Mouse (Mus musculus) limb, embryonic 15.5 days (tissue): ENCODE measurements at regions not wholly inside any gene's neighbourhood (a gene's known extent, or its start where the extent isn't known, plus 50 kb on each side); places are given as distances from the start of the nearest gene placed in this dataset.

Experiments used
- ATAC-seq: fragments of 200-750 bp; cut with Nextera tagmentation; 2 replicates; pipeline ENCODE4 v1.8.0; 2017; ENCODE audit warnings: low read depth, moderate TSS enrichment; ENCODE audit not compliant: insufficient number of reproducible peaks, low FRiP score, low TSS enrichment
- H3K27ac ChIP-seq: fragments of 300-500 bp; sonication (generic); 2 replicates; pipeline ENCODE4 v1.5.1; 2015; ENCODE audit warnings: moderate library complexity, mild to moderate bottlenecking, inconsistent platforms
- H3K27me3 ChIP-seq: fragments of 300-500 bp; sonication (generic); 2 replicates; pipeline ENCODE4 v1.6.1; 2015; ENCODE audit warnings: inconsistent platforms
- H3K36me3 ChIP-seq: fragments of 300-500 bp; sonication (generic); 2 replicates; pipeline ENCODE4 v1.6.1; 2015; ENCODE audit warnings: inconsistent platforms
- H3K4me1 ChIP-seq: fragments of 300-500 bp; sonication (generic); 2 replicates; pipeline ENCODE4 v1.6.1; 2015; ENCODE audit warnings: inconsistent platforms
- H3K4me2 ChIP-seq: fragments of 300-500 bp; sonication (generic); 2 replicates; pipeline ENCODE4 v1.6.1; 2015; ENCODE audit warnings: mild to moderate bottlenecking, inconsistent platforms
- H3K4me3 ChIP-seq: fragments of 300-500 bp; sonication (generic); 2 replicates; pipeline ENCODE4 v1.5.1; 2015; ENCODE audit warnings: mild to moderate bottlenecking, inconsistent platforms
- H3K9ac ChIP-seq: fragments of 300-500 bp; sonication (generic); 2 replicates; pipeline ENCODE4 v1.6.1; 2015; ENCODE audit warnings: inconsistent platforms
- H3K9me3 ChIP-seq: fragments of 300-500 bp; sonication (generic); 2 replicates; pipeline ENCODE4 v1.6.1; 2016; ENCODE audit warnings: inconsistent platforms
- WGBS: fragments of 180-500 bp; shearing (Covaris S2); methylation state at CpG from one replicate; pipeline ENCODE4 v1.1.7; 2015; 5-methylcytosine and 5-hydroxymethylcytosine counted together

DNA sequence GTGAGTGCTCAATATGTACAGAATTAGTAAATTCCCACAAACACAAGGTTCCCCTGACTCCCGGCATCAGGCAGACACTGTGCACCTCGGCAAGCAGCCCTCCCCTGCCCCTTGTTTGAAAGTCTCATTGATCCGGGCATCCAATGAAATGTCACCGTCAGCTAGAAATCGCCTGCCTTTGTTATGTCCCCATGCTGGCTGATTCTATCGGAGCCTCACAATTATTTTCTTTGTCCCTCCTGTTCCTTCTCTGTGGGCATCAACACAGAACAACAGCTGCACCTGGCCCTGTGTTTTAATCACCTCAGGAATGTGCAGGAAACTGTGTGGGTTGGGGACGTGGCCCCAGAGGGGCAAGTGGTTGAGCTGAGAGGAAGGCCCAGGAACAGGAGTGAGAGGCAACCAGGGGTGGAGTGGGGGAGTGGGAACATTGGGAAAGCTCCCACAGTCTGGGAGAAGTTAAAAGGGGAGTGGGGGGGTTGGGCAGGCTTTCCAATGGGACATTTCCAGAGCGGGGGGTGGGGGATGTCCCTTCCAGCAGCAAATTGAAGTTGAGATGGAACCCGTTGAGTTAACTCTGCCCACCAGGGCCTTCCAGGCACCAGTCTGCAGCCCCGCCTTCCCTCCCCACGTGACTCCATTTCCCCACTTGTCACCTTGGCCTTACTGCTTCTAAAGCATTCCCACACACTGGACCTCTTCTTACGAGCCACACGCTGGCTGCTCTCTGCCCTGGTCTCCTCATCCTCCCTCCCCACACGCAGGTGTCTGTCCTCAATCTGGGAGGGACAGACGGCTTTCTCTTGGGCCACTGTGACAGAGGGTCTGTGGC, 224.4 kb downstream of the Prex1 start:
- H3K27ac ChIP-seq, result peak overlapping the region; percentile 35; the same call in 1 of the 2 replicates
- no peak overlapping the region for H3K4me2 ChIP-seq
- ATAC-seq, result no peak
- 47% methylated on average over 15 of the region's 15 CpGs for WGBS
- H3K9ac ChIP-seq, result no peak overlapping the region
- no peaks in the 10 kb centered on the region for H3K9me3 ChIP-seq
- H3K4me3 ChIP-seq, result no peak overlapping the region
- peaks cover 36% of the 10 kb centered on the region for H3K4me1 ChIP-seq
- no peaks in the 10 kb centered on the region for H3K36me3 ChIP-seq
- no peaks in the 10 kb centered on the region for H3K27me3 ChIP-seq

DNA sequence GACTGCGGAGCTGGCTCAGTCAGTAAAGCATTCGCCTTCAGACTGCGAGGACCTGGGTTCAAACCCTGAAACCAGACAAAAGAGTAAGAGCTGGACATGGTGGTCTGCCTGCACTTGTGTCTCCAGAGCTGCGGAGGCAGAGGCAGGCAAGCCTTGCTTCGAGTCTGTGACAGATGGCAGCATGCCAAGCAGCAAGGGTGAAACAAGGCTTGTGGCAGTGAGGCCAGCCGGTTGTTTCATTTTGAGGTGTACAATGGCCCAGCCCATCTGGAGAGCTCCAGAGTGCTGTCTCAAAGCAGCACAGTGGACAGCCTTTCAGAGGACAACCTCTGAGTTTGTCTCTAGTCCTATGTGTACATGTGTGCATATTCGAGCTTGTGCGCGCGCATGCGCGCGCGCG, 225.9 kb downstream of the Prex1 start:
- H3K9me3 ChIP-seq, result no peaks in the 10 kb centered on the region
- H3K4me1 ChIP-seq, result peaks cover 43% of the 10 kb centered on the region
- H3K4me2 ChIP-seq, result no peak overlapping the region
- no peak for ATAC-seq
- no peak overlapping the region for H3K27ac ChIP-seq
- no peak overlapping the region for H3K9ac ChIP-seq
- no peaks in the 10 kb centered on the region for H3K27me3 ChIP-seq
- WGBS, result 82% methylated on average over 15 of the region's 15 CpGs
- H3K4me3 ChIP-seq, result no peak overlapping the region
- no peaks in the 10 kb centered on the region for H3K36me3 ChIP-seq

DNA sequence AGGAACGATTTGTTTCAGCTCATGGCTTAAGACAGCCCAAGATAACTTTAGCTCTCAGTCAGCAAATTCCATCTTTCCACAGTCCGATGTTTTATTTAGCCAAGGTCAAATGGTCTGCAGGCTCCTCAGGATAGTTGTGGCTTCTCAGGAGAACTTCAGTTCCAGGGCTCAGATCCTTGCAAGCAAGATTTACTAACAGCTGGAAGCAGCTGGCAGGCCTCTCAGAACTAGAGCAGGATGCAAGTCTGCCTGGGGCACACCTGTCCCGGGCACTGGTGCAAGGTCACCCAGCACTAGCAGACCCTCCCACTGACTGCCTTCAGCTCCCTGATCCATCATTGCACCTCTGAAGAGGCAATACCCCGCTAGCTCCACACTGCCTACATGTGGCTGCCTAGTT, 227.8 kb downstream of the Prex1 start:
- Histone ChIP-seq H3K9ac (no peak overlapping the region), H3K4me1 (peaks cover 51% of the 10 kb centered on the region), H3K36me3 (no peaks in the 10 kb centered on the region), H3K27me3 (no peaks in the 10 kb centered on the region), H3K4me3 (no peak overlapping the region), H3K4me2 (no peak overlapping the region), H3K9me3 (no peaks in the 10 kb centered on the region), H3K27ac (peak overlapping the region; percentile 47; the same call in 1 of the 2 replicates)
- no peak for ATAC-seq
- WGBS, result 69% methylated on average over 4 of the region's 4 CpGs

DNA sequence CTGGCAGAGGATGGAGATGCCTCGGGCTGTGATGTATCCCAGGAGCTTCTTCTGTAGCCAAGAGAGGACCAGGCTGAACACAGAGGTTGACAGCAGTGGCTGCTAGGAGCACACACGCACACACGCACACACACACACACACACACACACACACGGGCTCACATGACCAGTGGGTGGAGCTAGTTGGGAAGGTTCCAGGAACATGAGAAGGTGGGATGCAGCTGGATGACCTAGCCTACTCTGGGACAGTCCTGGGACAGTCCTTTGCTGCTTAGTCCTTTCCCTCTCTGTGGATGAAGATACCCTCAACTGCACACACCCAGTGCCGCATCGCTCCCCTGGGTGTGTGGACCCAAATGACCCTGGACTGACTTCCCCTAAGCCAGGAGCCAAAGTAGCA, 228.3 kb downstream of the Prex1 start:
- Histone ChIP-seq H3K9ac (no peak overlapping the region), H3K9me3 (no peaks in the 10 kb centered on the region), H3K4me1 (peaks cover 51% of the 10 kb centered on the region), H3K36me3 (no peaks in the 10 kb centered on the region), H3K4me2 (no peak overlapping the region), H3K27ac (peak overlapping the region; percentile 47; the same call in 1 of the 2 replicates), H3K4me3 (no peak overlapping the region), H3K27me3 (no peaks in the 10 kb centered on the region)
- 85% methylated on average over 6 of the region's 6 CpGs for WGBS
- no peak for ATAC-seq

DNA sequence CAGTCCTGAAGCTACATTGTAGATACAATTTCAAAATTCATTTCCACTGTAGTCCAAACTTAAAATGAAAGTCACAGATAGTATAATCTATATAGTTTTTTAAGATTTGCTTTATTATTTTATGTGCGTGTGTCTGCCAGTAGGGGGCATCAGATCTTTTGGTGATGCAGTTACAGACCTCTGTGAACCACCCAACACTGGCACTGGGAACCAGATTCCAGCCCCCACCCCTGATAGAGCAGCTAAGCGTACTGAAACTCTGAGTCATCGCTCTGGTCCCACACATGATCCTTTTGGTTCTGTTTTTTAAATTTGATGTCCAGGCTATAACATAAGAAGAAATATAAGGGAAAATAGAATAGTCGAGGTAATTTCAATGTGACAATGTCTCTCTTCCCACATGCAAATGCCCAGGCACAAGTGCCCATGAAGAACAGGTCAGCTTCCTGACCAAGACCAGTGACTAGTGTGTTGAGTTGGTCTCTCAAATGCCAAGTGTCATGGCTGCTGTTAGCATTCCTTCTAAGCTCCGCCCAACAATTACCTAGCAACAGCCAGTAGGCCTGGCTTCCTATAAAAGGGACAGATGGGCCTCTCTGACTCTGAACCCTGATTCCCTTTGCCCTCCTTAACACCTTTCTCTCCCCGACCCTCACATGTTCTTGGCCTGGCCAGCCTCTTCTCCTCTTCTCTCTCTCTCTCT, 229.9 kb downstream of the Prex1 start:
- H3K4me2 ChIP-seq, result no peak overlapping the region
- H3K4me3 ChIP-seq, result no peak overlapping the region
- no peaks in the 10 kb centered on the region for H3K27me3 ChIP-seq
- peaks cover 42% of the 10 kb centered on the region for H3K4me1 ChIP-seq
- no peaks in the 10 kb centered on the region for H3K9me3 ChIP-seq
- no peaks in the 10 kb centered on the region for H3K36me3 ChIP-seq
- no peak overlapping the region for H3K27ac ChIP-seq
- whole genome bisulfite sequencing, result 86% methylated on average over 6 of the region's 6 CpGs
- H3K9ac ChIP-seq, result no peak overlapping the region
- no peak for ATAC-seq

GRCm38 (mm10) chr2:166482720-166483616, 230.7 kb downstream of the Prex1 start:
- H3K9ac ChIP-seq, result no peak overlapping the region
- no peaks in the 10 kb centered on the region for H3K36me3 ChIP-seq
- H3K4me2 ChIP-seq, result no peak overlapping the region
- H3K4me1 ChIP-seq, result peaks cover 36% of the 10 kb centered on the region
- no peaks in the 10 kb centered on the region for H3K9me3 ChIP-seq
- peak overlapping the region; percentile 48 for H3K27ac ChIP-seq
- 31% methylated on average over 14 of the region's 14 CpGs for WGBS
- H3K27me3 ChIP-seq, result no peaks in the 10 kb centered on the region
- no peak overlapping the region for H3K4me3 ChIP-seq
- ATAC-seq, result no peak

- ATAC-seq, result no peak
- H3K36me3 ChIP-seq, result no peaks in the 10 kb centered on the region
- WGBS, result 85% methylated on average over 7 of the region's 7 CpGs
Measured at GRCm38 (mm10) chr2:166481774-166482173, 231.9 kb downstream of the Prex1 start.

DNA sequence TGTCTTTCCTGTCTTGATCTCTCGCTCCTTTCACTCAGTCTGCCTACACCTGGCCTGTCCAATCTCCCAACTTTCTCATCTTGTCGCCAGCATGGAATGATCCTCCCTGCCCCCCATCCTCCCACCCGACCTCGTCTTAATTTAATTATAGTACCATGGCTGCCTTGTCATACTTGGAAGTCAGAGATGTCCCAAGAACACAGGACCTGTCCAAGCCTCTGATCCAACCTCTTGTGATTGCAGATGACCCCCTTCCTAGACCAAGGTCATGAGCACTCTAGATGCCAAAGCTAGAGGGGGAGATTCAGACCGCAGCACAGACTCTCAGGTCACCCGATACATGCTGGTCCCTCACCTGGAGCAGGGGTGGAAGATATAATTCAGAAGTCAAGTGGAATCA, 232.3 kb downstream of the Prex1 start:
- ATAC-seq, result no peak
- Histone ChIP-seq H3K9me3 (no peaks in the 10 kb centered on the region), H3K27ac (no peak overlapping the region), H3K9ac (no peak overlapping the region), H3K36me3 (no peaks in the 10 kb centered on the region), H3K4me3 (no peak overlapping the region), H3K27me3 (no peaks in the 10 kb centered on the region), H3K4me2 (no peak overlapping the region), H3K4me1 (peaks cover 35% of the 10 kb centered on the region)
- 79% methylated on average over 6 of the region's 6 CpGs for WGBS

More at GRCm38 (mm10) chr2:166481774-166482173, 231.9 kb downstream of the Prex1 start:
- Histone ChIP-seq H3K4me3 (no peak overlapping the region), H3K4me2 (no peak overlapping the region), H3K9me3 (no peaks in the 10 kb centered on the region), H3K27ac (no peak overlapping the region), H3K9ac (no peak overlapping the region), H3K4me1 (peaks cover 35% of the 10 kb centered on the region), H3K27me3 (no peaks in the 10 kb centered on the region)

- ATAC-seq, result no peak
- 78% methylated on average over 5 of the region's 5 CpGs for WGBS
- H3K4me3 ChIP-seq, result no peak overlapping the region
- H3K27me3 ChIP-seq, result no peaks in the 10 kb centered on the region
- H3K36me3 ChIP-seq, result no peaks in the 10 kb centered on the region
- no peak overlapping the region for H3K27ac ChIP-seq
- peaks cover 33% of the 10 kb centered on the region for H3K4me1 ChIP-seq
- H3K9ac ChIP-seq, result no peak overlapping the region
- H3K4me2 ChIP-seq, result no peak overlapping the region
- no peaks in the 10 kb centered on the region for H3K9me3 ChIP-seq
Measured at GRCm38 (mm10) chr2:166480883-166481282, 232.7 kb downstream of the Prex1 start.

DNA sequence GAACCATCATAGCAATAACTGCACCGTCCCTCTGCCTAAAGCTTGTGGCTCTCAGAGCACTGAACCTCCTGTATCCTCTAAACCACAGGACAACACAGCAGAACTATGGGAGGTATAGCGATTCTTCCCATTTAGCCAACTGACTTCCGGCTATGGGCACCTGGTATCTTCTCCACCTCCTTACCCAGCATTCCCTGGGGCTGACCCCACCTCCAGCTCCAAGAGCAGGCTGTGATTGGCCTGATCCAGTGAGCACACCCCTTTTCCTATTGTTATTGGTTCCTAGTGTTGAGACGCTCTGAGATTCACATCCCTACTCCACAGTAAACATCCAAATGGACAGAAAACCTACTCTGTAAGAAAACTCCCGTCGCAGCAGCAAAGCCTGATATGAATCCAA, 236.7 kb downstream of the Prex1 start:
- H3K27me3 ChIP-seq, result no peaks in the 10 kb centered on the region
- H3K4me3 ChIP-seq, result no peak overlapping the region
- no peaks in the 10 kb centered on the region for H3K36me3 ChIP-seq
- no peak for ATAC-seq
- H3K9me3 ChIP-seq, result no peaks in the 10 kb centered on the region
- H3K4me2 ChIP-seq, result no peak overlapping the region
- H3K4me1 ChIP-seq, result 0 out of 2 replicates have a peak, but pooled peaks cover 11% of the 10 kb centered on the region
- H3K27ac ChIP-seq, result no peak overlapping the region
- H3K9ac ChIP-seq, result no peak overlapping the region
- 85% methylated on average over 6 of the region's 6 CpGs for WGBS

DNA sequence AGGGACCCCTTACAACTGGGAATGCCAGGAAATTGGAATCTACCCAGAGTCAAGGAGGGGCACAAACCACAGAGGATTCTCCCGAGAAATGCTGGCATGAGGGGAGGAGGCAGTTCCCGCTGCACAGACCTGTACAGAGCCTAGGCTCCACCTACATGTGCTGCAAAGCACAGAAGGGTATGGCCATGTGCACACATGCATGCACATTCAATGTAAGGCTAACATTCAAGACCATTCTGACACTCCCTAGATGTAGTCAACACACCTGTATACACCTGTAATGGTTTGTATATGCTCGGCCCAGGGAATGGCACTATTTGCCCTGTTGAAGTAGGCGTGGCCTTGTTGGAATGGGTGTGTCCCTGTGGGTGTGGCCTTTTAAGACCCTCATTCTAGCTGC, 238.0 kb downstream of the Prex1 start:
- no peak overlapping the region for H3K4me2 ChIP-seq
- H3K27ac ChIP-seq, result no peak overlapping the region
- 0 out of 2 replicates have a peak, but pooled peaks have one; percentile 41 for ATAC-seq
- H3K27me3 ChIP-seq, result no peaks in the 10 kb centered on the region
- no peak overlapping the region for H3K4me3 ChIP-seq
- 68% methylated on average over 4 of the region's 4 CpGs for WGBS
- H3K9me3 ChIP-seq, result no peaks in the 10 kb centered on the region
- 0 out of 2 replicates have a peak, but pooled peaks cover 13% of the 10 kb centered on the region for H3K4me1 ChIP-seq
- no peak overlapping the region for H3K9ac ChIP-seq
- H3K36me3 ChIP-seq, result no peaks in the 10 kb centered on the region
